Comparison of ENCODE assay signal across 14 mouse cellular contexts in the genomic region with DNA sequence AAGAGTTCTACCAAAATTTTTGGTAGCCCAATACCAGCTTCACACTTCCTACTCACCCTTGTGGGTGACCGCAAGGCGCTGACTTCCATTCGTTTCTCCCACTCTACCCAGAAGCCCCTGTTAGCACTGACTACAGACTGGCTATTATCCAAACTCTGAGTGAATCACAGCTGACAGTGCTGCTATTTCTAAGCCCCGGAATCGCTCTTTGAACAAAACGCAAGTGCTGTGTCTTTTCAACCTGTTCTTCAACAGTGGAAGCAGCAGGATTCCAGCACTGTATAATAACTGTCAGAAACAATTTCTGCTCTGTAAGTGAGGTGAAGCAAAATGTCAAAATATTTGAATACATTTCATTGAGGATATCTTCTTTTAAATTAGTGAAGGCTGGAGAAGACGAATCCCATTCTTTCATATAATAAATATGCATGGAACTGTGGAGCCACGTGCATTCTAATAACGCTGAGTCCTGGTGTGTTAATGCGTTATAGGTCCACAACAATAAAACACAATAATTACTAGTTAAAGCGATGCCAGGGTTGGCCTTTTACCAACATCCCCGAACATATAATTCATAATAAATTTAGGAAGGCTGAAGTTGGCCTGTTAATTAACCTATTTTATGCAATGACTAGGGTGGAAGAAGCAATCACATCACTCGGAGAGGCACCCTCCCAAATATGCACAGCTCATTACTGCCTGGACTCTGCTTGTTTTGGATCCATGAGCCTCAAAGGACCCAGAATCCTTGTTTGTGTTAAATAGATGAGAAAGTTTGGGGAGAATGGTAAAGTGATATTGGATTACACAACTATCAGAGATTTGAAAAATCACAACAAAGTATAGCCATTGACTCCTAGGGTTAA.
DNase-seq lines count a peak whose midpoint lies in the region; ATAC-seq and TF ChIP-seq lines count a peak whose summit lies in the region.
"Had no signal": no experiment of that assay in that cellular context is flagged by ENCODE, and none has a peak within 500 bp of the region (broad histone marks: within the 10 kb centered on the region; RNA-seq: fewer than 3 reads in every experiment).

No protein-coding gene starts in this region.

- H3K9me3 ChIP-seq in hindbrain, postnatal 0 days (ENCODE audit: low read length), result no peaks in the 10 kb centered on the region
- H3K9me3 ChIP-seq in hindbrain, embryonic 10.5 days, result no peaks in the 10 kb centered on the region
- H3K9me3 ChIP-seq in forebrain, embryonic 15.5 days, result no peaks in the 10 kb centered on the region
- no peaks in the 10 kb centered on the region for H3K9me3 ChIP-seq in midbrain, embryonic 16.5 days (replicated peaks; ENCODE audit: control insufficient read depth, low read length, poor library complexity, severe bottlenecking)
- H3K9me3 ChIP-seq: heart, embryonic 15.5 days had no signal

- H3K27ac ChIP-seq in hindbrain, postnatal 0 days, result no peak overlapping the region
- no peak overlapping the region for H3K27ac ChIP-seq in hindbrain, embryonic 10.5 days
- no peak overlapping the region for H3K27ac ChIP-seq in forebrain, embryonic 15.5 days (replicated peaks)
- peak overlapping the region; percentile 9; the same call in 1 of the 2 replicates for H3K27ac ChIP-seq in midbrain, embryonic 16.5 days (ENCODE audit: low read length)
- H3K27ac ChIP-seq: heart, embryonic 15.5 days had no signal

- no peak for TF ChIP-seq CTCF in hindbrain, postnatal 0 days (IDR thresholded peaks at IDR 0.05; ENCODE audit: low read depth)

- H3K4me1 ChIP-seq in hindbrain, postnatal 0 days (ENCODE audit: insufficient read depth, low read length), result no peaks in the 10 kb centered on the region
- H3K4me1 ChIP-seq in hindbrain, embryonic 10.5 days (replicated peaks), result peaks cover 14% of the 10 kb centered on the region
- H3K4me1 ChIP-seq in forebrain, embryonic 15.5 days, result peaks cover 4% of the 10 kb centered on the region; the same call in 1 of the 2 replicates
- H3K4me1 ChIP-seq in midbrain, embryonic 16.5 days (ENCODE audit: control insufficient read depth, insufficient read depth, low read length), result peaks cover 2% of the 10 kb centered on the region; the same call in 1 of the 2 replicates
- H3K4me1 ChIP-seq: heart, embryonic 15.5 days had no signal

- peak; percentile 60 for DNase-seq in hindbrain, postnatal 0 days (ENCODE audit: low spot score)
- DNase-seq in hindbrain, embryonic 10.5 days (ENCODE audit: low spot score), result no peak
- peak; percentile 8 to 32 for DNase-seq in layer of hippocampus, adult 8-10 months (ENCODE audit: low spot score in 2 of 2)
- no peak for DNase-seq in lung, postnatal 4 days
- DNase-seq in testis, postnatal 14 days (ENCODE audit: low spot score), result no peak
- DNase-seq: adrenal gland, postnatal 10 days; cerebellum, adult 18-20 months; liver, postnatal 0 days had no signal

- 0 out of 2 replicates have a peak, but pooled peaks have one; percentile 18 for ATAC-seq in hindbrain, postnatal 0 days
- ATAC-seq in forebrain, embryonic 15.5 days (replicated peaks), result peak; percentile 85
- peak; percentile 66 for ATAC-seq in midbrain, embryonic 16.5 days
- no peak for ATAC-seq in granulocyte monocyte progenitor cell, adult 5-6 weeks (replicated peaks; ENCODE audit: poor library complexity, severe bottlenecking)
- ATAC-seq: CD4-positive, CD25-positive, alpha-beta regulatory T cell, adult 4 months; intestine, embryonic 16.5 days; liver, postnatal 0 days had no signal

- H3K27me3 ChIP-seq in hindbrain, postnatal 0 days (ENCODE audit: insufficient read depth, low read length), result no peaks in the 10 kb centered on the region
- H3K27me3 ChIP-seq in hindbrain, embryonic 10.5 days (ENCODE audit: insufficient read depth, poor library complexity, severe bottlenecking), result no peaks in the 10 kb centered on the region
- H3K27me3 ChIP-seq in forebrain, embryonic 15.5 days, result no peaks in the 10 kb centered on the region
- no peaks in the 10 kb centered on the region for H3K27me3 ChIP-seq in midbrain, embryonic 16.5 days (ENCODE audit: control insufficient read depth, insufficient read depth, low read depth, low read length)
- H3K27me3 ChIP-seq: heart, embryonic 15.5 days had no signal

- no peak overlapping the region for H3K4me3 ChIP-seq in hindbrain, postnatal 0 days (ENCODE audit: low read length)
- no peak overlapping the region for H3K4me3 ChIP-seq in hindbrain, embryonic 10.5 days
- H3K4me3 ChIP-seq in forebrain, embryonic 15.5 days, result no peak overlapping the region
- no peak overlapping the region for H3K4me3 ChIP-seq in midbrain, embryonic 16.5 days (ENCODE audit: low read depth, low read length)
- H3K4me3 ChIP-seq: heart, embryonic 15.5 days had no signal

- no peaks in the 10 kb centered on the region for H3K36me3 ChIP-seq in hindbrain, postnatal 0 days (ENCODE audit: insufficient read depth, low read length)
- H3K36me3 ChIP-seq in hindbrain, embryonic 10.5 days, result no peaks in the 10 kb centered on the region
- no peaks in the 10 kb centered on the region for H3K36me3 ChIP-seq in forebrain, embryonic 15.5 days
- H3K36me3 ChIP-seq in midbrain, embryonic 16.5 days (ENCODE audit: control insufficient read depth, insufficient read depth, low read length), result no peaks in the 10 kb centered on the region
- H3K36me3 ChIP-seq: heart, embryonic 15.5 days had no signal

- WGBS in hindbrain, postnatal 0 days, result 36% methylated on average over 13 of the region's 13 CpGs
- WGBS in hindbrain, embryonic 10.5 days, result 85% methylated on average over 13 of the region's 13 CpGs
- 30% methylated on average over 13 of the region's 13 CpGs for WGBS in forebrain, embryonic 15.5 days
- 41% methylated on average over 13 of the region's 13 CpGs for WGBS in midbrain, embryonic 16.5 days

- H3K4me2 ChIP-seq in hindbrain, postnatal 0 days (ENCODE audit: low read depth, low read length), result 0 out of 2 replicates have a peak overlapping the region, but pooled peaks have one; percentile 8
- peak overlapping the region; percentile 3; the same call in 1 of the 2 replicates for H3K4me2 ChIP-seq in forebrain, embryonic 15.5 days (replicated peaks)
- H3K4me2 ChIP-seq in midbrain, embryonic 16.5 days (ENCODE audit: low read length), result 0 out of 2 replicates have a peak overlapping the region, but pooled peaks have one; percentile 2
- H3K4me2 ChIP-seq: heart, embryonic 15.5 days had no signal

- no peak overlapping the region for H3K9ac ChIP-seq in hindbrain, postnatal 0 days (replicated peaks; ENCODE audit: low read length)
- no peak overlapping the region for H3K9ac ChIP-seq in forebrain, embryonic 15.5 days (replicated peaks)
- no peak overlapping the region for H3K9ac ChIP-seq in midbrain, embryonic 16.5 days (ENCODE audit: low read depth, low read length)
- H3K9ac ChIP-seq: heart, embryonic 15.5 days; liver, postnatal 0 days had no signal

Comparison
In these comparisons a context has a peak if more than half of its experiments do, and no peak if none do; other contexts are left out.
1. DNase-seq: peak in hindbrain, postnatal 0 days (single experiment) and layer of hippocampus, adult 8-10 months (2 of 2); none in hindbrain, embryonic 10.5 days (single experiment), lung, postnatal 4 days (0 of 2) and testis, postnatal 14 days (single experiment).
2. Peak in every context shown above with its lines, with median percentiles within 50 percentile points of each other: H3K4me2 ChIP-seq.